In genomic region chr14:25323542-25324484, GRCm38 (mm10) we compare ENCODE assay signal across 9 mouse cellular contexts.
DNase-seq lines count a peak whose midpoint lies in the region; ATAC-seq and TF ChIP-seq lines count a peak whose summit lies in the region.
"Had no signal": no experiment of that assay in that cellular context is flagged by ENCODE, and none has a peak within 500 bp of the region (broad histone marks: within the 10 kb centered on the region; RNA-seq: fewer than 3 reads in every experiment).

No protein-coding gene starts in this region.

- H3K9ac ChIP-seq in kidney, embryonic 16.5 days (replicated peaks; ENCODE audit: low read length): no peak overlapping the region
- H3K9ac ChIP-seq in hindbrain, embryonic 16.5 days (ENCODE audit: low read depth, low read length): no peak overlapping the region
- no peak overlapping the region for H3K9ac ChIP-seq in midbrain, embryonic 14.5 days (replicated peaks; ENCODE audit: low read length)
- H3K9ac ChIP-seq: liver, embryonic 13.5 days had no signal

- no peaks in the 10 kb centered on the region for H3K27me3 ChIP-seq in kidney, embryonic 16.5 days (ENCODE audit: insufficient read depth, low read length)
- H3K27me3 ChIP-seq in hindbrain, embryonic 16.5 days (replicated peaks; ENCODE audit: control insufficient read depth, insufficient read depth, low read length): no peaks in the 10 kb centered on the region; the same call in 1 of the 2 replicates
- no peaks in the 10 kb centered on the region for H3K27me3 ChIP-seq in midbrain, embryonic 14.5 days (ENCODE audit: control insufficient read depth, insufficient read depth, low read length)

- 84% methylated on average over 6 of the region's 6 CpGs for WGBS in kidney, embryonic 16.5 days
- WGBS in hindbrain, embryonic 16.5 days: 83% methylated on average over 6 of the region's 6 CpGs
- 90% methylated on average over 6 of the region's 6 CpGs for WGBS in midbrain, embryonic 14.5 days

- no peak for DNase-seq in kidney, postnatal 25 days
- DNase-seq in brain, embryonic 14.5 days (ENCODE audit: low read depth): peak; percentile 70
- DNase-seq in midbrain, embryonic 14.5 days: peak; percentile 59
- no peak for DNase-seq in thymus, postnatal 25 days
- no peak for DNase-seq in spleen, postnatal 10 days (ENCODE audit: low spot score in 2 of 2)
- DNase-seq in cerebellum, adult 11-12 months: no peak
- DNase-seq: liver, embryonic 13.5 days had no signal

- no peak for TF ChIP-seq CTCF in brain, embryonic 14.5 days (IDR thresholded peaks at IDR 0.05; ENCODE audit: borderline replicate concordance, extremely low read depth, insufficient read depth, insufficient read length)

- no peaks in the 10 kb centered on the region for H3K36me3 ChIP-seq in kidney, embryonic 16.5 days (ENCODE audit: insufficient read depth, low read length)
- H3K36me3 ChIP-seq in hindbrain, embryonic 16.5 days (ENCODE audit: control insufficient read depth, insufficient read depth, low read length): no peaks in the 10 kb centered on the region
- H3K36me3 ChIP-seq in midbrain, embryonic 14.5 days (ENCODE audit: control insufficient read depth, insufficient read depth, low read length): no peaks in the 10 kb centered on the region
- H3K36me3 ChIP-seq: liver, embryonic 13.5 days had no signal

- no peaks in the 10 kb centered on the region for H3K9me3 ChIP-seq in kidney, embryonic 16.5 days (ENCODE audit: low read length)
- H3K9me3 ChIP-seq in hindbrain, embryonic 16.5 days (ENCODE audit: control insufficient read depth, low read length): no peaks in the 10 kb centered on the region
- H3K9me3 ChIP-seq in midbrain, embryonic 14.5 days (ENCODE audit: control insufficient read depth, low read length): no peaks in the 10 kb centered on the region
- H3K9me3 ChIP-seq: liver, embryonic 13.5 days had no signal

- no peak overlapping the region for H3K4me3 ChIP-seq in kidney, embryonic 16.5 days (ENCODE audit: low read length)
- H3K4me3 ChIP-seq in hindbrain, embryonic 16.5 days (ENCODE audit: low read length): no peak overlapping the region
- H3K4me3 ChIP-seq in midbrain, embryonic 14.5 days (replicated peaks; ENCODE audit: low read depth, low read length): no peak overlapping the region
- H3K4me3 ChIP-seq: liver, embryonic 13.5 days had no signal

- H3K4me1 ChIP-seq in kidney, embryonic 16.5 days (ENCODE audit: insufficient read depth, low read length): peaks cover 18% of the 10 kb centered on the region
- peaks cover 9% of the 10 kb centered on the region for H3K4me1 ChIP-seq in hindbrain, embryonic 16.5 days (ENCODE audit: control insufficient read depth, insufficient read depth, low read depth, low read length)
- H3K4me1 ChIP-seq in midbrain, embryonic 14.5 days (ENCODE audit: control insufficient read depth, insufficient read depth, low read length): peaks cover 28% of the 10 kb centered on the region
- H3K4me1 ChIP-seq: liver, embryonic 13.5 days had no signal

- peak; percentile 35; the same call in 1 of the 2 replicates for ATAC-seq in kidney, embryonic 16.5 days (ENCODE audit: low FRiP score, low TSS enrichment)
- ATAC-seq in hindbrain, embryonic 16.5 days: peak; percentile 24; the same call in 1 of the 2 replicates
- peak; percentile 40; the same call in 1 of the 2 replicates for ATAC-seq in midbrain, embryonic 14.5 days (ENCODE audit: low FRiP score, low TSS enrichment)

- no peak overlapping the region for H3K27ac ChIP-seq in kidney, embryonic 16.5 days (ENCODE audit: low read length)
- no peak overlapping the region for H3K27ac ChIP-seq in hindbrain, embryonic 16.5 days (ENCODE audit: low read depth, low read length)
- no peak overlapping the region; the same call in 1 of the 2 replicates for H3K27ac ChIP-seq in midbrain, embryonic 14.5 days (replicated peaks; ENCODE audit: low read depth, low read length)
- H3K27ac ChIP-seq: liver, embryonic 13.5 days had no signal

- H3K4me2 ChIP-seq in kidney, embryonic 16.5 days (replicated peaks; ENCODE audit: low read depth, low read length): no peak overlapping the region
- no peak overlapping the region for H3K4me2 ChIP-seq in hindbrain, embryonic 16.5 days (ENCODE audit: low read length)
- no peak overlapping the region for H3K4me2 ChIP-seq in midbrain, embryonic 14.5 days (ENCODE audit: low read length)
- H3K4me2 ChIP-seq: liver, embryonic 13.5 days had no signal

- no peak for TF ChIP-seq POLR2A in brain, embryonic 14.5 days (IDR thresholded peaks at IDR 0.05; ENCODE audit: borderline replicate concordance, extremely low read depth, insufficient read depth, insufficient read length, poor library complexity, severe bottlenecking)

Comparison
In these comparisons a context has a peak if more than half of its experiments do, and no peak if none do; other contexts are left out.
1. DNase-seq: peak in brain, embryonic 14.5 days (single experiment) and midbrain, embryonic 14.5 days (single experiment); none in kidney, postnatal 25 days (0 of 2), thymus, postnatal 25 days (single experiment), spleen, postnatal 10 days (0 of 2) and cerebellum, adult 11-12 months (single experiment).
2. Peak in every context shown above with its lines, with median percentiles within 50 percentile points of each other: ATAC-seq.